Mouse (Mus musculus) frontal cortex, postnatal 36 days (tissue): Measurements from ENCODE around the gene Cd2.

Experiments
- DNase-seq, 2 experiments: peaks; one replicate each; pipeline ENCODE4 v3.0.0; 2022; ENCODE audit warnings: low spot score in 2 of 2

The Cd2 gene

DNA sequence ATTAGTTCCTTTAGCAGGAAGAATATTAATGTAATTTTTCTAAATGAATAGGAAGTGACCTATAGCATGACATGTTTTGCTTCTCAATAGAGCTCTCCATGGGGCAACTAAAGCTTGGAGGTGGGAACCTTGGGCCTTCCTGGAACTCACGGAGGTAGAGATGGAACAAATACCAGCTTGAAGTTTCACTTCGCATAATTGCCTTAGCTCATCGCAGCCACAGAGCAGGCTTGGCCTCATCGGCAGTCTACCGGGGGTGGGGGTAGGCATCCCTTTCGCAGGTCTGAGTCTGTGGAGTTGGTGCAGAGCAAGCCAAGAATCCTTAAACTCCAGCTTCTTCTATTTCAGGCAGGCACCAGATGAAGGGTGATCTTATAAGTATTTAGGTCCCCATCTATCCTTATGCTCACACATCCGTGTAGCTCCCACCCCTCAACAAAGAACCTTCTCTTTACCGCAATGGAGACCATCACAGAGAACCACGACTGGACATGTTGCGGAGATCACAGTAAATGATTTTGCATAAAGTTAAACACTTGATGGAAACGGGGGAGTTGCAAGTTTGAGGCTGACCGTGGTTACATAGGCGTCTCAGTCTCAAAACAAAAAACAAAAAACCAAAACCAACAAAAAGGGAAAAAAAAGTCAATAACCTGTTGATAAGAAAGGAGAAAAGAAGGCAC lies 58.7 kb downstream of the Cd2 start:
- no peak for DNase-seq

DNA sequence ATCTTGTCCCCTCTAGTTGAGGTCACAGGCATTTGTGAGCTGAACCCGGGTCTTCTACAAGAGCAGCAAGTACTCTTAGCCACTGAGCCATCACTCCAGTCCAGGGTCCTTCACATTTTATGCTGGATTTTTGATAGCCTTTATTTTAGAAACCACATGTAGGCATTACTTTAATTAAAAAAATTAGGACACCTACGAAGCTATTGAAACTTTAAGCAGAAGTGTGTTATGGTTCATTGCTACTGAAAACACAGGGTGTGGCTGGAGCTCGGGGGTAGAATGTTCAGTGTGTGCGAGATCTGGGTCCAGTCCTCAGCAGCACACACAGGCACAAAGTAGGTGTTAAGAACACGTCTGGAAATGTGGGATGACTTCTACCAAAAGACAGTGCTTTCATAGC lies 59.7 kb downstream of the Cd2 start:
- DNase-seq, result no peak
